Mouse (Mus musculus) embryonic facial prominence, embryonic 13.5 days (tissue): ENCODE results near the gene Ddx43. TPM values are rescaled to one million over a fixed set of nuclear protein-coding genes. Genes with fewer than 3 reads are reported as not detected.
A peak's percentile ranks its signal among the peaks of the same experiment; 100 is the strongest.
"Not testable (repeated sequence)": the region's sequence is repeated elsewhere in the genome, so short reads cannot be mapped to it uniquely, and the experiment has no call there.

Experiments used
- ATAC-seq: fragments of 200-750 bp; cut with Nextera tagmentation; 2 replicates; pipeline ENCODE4 v1.8.0; 2017; ENCODE audit warnings: low read depth; ENCODE audit not compliant: insufficient number of reproducible peaks, insufficient read depth, low FRiP score, low TSS enrichment
- H3K27ac ChIP-seq: fragments of 300-500 bp; sonication (generic); 2 replicates; pipeline ENCODE4 v1.5.1; 2015; ENCODE audit warnings: moderate library complexity, mild to moderate bottlenecking, inconsistent platforms
- H3K27me3 ChIP-seq: fragments of 300-500 bp; sonication (generic); 2 replicates; pipeline ENCODE4 v1.6.1; 2015; ENCODE audit warnings: mild to moderate bottlenecking, inconsistent platforms
- H3K36me3 ChIP-seq: fragments of 300-500 bp; sonication (generic); 2 replicates; pipeline ENCODE4 v1.6.1; 2015; ENCODE audit warnings: mild to moderate bottlenecking, inconsistent platforms
- H3K4me1 ChIP-seq: fragments of 300-500 bp; sonication (generic); 2 replicates; pipeline ENCODE4 v1.6.1; 2015; ENCODE audit warnings: inconsistent platforms
- H3K4me2 ChIP-seq: fragments of 300-500 bp; sonication (generic); 2 replicates; pipeline ENCODE4 v1.6.1; 2015; ENCODE audit warnings: moderate library complexity, mild to moderate bottlenecking, inconsistent platforms
- H3K4me3 ChIP-seq: fragments of 300-500 bp; sonication (generic); 2 replicates; pipeline ENCODE4 v1.5.1; 2015; ENCODE audit warnings: mild to moderate bottlenecking, inconsistent platforms
- H3K9ac ChIP-seq: fragments of 300-500 bp; sonication (generic); 2 replicates; pipeline ENCODE4 v1.6.1; 2015; ENCODE audit warnings: mild to moderate bottlenecking, inconsistent platforms
- H3K9me3 ChIP-seq: fragments of 300-500 bp; sonication (generic); 2 replicates; pipeline ENCODE4 v1.6.1; 2016; ENCODE audit warnings: inconsistent platforms
- WGBS: fragments of 180-500 bp; shearing (Covaris S2); methylation state at CpG from one replicate; pipeline ENCODE4 v1.1.7; 2015; ENCODE audit warnings: mixed read lengths; 5-methylcytosine and 5-hydroxymethylcytosine counted together
- polyA plus RNA-seq: library from polyadenylated mRNA; unstranded; fragments of >200 nt; fragmentation: Nextera tagmentation; extraction: Ambion mirVana; gene quantifications from 2 replicates; pipeline ENCODE4 v1.2.1, GENCODE M21; 2015

Gene Ddx43
- 0.24 and 0.45 TPM in 2 replicates for polyA plus RNA-seq

DNA sequence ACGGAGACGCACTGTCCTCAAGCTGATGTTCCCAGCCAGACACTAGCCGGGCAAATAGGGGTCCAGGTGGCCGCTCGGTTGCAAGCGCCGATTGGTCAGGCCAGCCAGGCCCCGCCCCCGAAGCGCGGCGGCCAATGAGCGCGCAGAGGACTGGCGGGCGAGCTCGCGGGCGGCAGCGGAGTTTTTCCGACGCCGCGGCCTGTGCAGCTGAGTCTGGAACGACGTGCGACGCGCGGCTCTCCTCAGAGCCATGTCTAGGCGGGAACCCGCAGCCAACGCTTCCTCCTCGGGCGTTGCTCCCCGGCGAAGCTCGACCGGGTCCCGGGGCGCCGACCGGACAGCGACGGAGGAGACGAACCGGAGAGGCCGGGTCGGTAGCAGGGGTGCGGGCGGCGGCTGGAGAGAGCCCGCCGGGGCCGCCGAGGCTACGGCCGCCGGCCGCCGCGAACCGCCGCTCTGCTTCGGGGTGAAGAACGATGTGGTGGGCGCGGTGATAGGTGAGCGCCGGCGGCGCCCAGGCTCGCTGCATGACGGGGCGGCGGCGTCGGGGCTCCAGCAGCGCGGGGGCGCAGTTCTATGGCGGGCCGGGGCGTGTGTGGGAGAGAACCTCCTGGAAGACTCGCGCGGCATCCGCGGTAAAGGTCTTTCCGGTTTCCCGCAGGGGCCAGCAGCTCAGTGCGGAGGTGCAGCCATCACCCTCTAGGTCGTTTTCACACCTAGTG, at the start of gene Ddx43:
TSS of gene Ddx43 (plus strand) at position 148 of the 722 bp plus-strand sequence.
- Histone ChIP-seq H3K4me1 (peaks cover 8% of the 10 kb centered on the region), H3K36me3 (no peaks in the 10 kb centered on the region), H3K4me2 (peak within 1 kb of the TSS; percentile 63), H3K27ac (no peak within 1 kb of the TSS), H3K4me3 (peak within 1 kb of the TSS; percentile 45), H3K9ac (peak within 1 kb of the TSS; percentile 63), H3K9me3 (no peaks in the 10 kb centered on the region), H3K27me3 (peaks cover 87% of the 10 kb centered on the region)
- peak; percentile 71 for ATAC-seq
- 4% methylated on average over 75 of the region's 93 CpGs for WGBS

DNA sequence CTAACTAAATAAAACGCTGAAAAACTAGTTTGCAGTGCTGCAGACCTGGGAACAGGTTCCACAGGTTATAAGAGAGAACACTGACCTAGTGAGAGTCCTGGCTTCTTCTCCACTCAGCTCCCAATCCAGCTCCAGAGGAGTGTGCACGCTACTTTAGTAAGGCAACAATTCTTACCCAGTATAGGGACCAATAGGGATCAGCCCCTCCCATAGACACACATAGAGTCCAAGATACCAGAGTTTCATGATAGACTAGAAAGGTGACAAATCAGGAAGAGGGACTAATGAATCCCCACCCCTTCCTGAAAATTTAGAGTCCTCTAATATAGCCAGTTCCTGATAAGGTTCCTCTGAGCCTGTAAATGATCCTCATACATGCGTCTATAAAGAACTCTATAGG, 48.6 kb upstream of the Ddx43 start:
- H3K27me3 ChIP-seq: no peaks in the 10 kb centered on the region
- no peaks in the 10 kb centered on the region for H3K9me3 ChIP-seq
- H3K4me3 ChIP-seq: no peak overlapping the region
- H3K4me2 ChIP-seq: no peak overlapping the region
- H3K27ac ChIP-seq: no peak overlapping the region
- 57% methylated on average over 3 of the region's 3 CpGs for WGBS
- no peaks in the 10 kb centered on the region for H3K36me3 ChIP-seq
- no peak overlapping the region for H3K9ac ChIP-seq
- no peaks in the 10 kb centered on the region for H3K4me1 ChIP-seq
- ATAC-seq: no peak

DNA sequence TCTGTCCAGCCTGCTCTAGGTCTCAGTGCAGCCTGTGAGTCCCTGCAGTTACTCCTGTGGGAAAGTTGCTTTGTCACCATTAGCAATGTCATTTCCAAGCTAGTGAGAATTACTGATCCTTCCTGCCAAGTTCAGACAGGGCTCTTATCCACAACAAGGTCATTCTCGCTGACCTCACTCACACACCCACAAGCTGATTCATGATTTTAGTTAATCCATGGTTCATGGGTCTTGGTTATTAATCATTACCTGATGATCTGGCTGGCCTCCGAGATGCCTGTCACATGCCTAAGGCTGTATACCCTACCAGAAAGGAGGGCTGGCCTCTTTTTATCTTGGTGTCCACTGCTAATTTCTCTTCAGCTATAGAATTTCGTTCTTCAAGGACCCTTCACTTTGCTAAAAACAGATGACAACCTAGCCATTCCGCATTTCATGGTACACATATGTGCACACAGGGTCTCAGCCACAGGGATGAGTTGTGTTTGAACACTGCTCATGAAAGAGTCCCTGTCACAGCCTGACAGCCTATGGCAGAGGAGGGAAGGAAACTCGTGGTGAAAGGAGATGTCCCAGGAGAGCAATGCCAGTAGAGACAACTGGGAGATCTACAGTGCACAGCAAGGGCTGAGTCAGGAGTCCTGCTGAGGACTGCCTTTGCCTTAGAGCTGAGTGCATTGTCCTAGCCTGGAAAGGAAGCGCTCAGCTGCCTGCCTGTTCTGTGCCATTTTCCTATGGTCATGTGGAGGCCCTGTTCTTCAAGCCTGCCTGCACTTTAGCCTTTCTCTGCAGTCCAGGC, 47.2 kb upstream of the Ddx43 start:
- H3K4me1 ChIP-seq, H3K9me3 ChIP-seq, H3K9ac ChIP-seq, H3K27me3 ChIP-seq, H3K4me3 ChIP-seq, H3K36me3 ChIP-seq, H3K4me2 ChIP-seq, H3K27ac ChIP-seq, ATAC-seq: not testable (repeated sequence)
- 53% methylated on average over 6 of the region's 6 CpGs for WGBS

GRCm38 (mm10) chr9:78349141-78349540, 46.4 kb upstream of the Ddx43 start:
- H3K4me1 ChIP-seq, H3K4me2 ChIP-seq, H3K27ac ChIP-seq, ATAC-seq, H3K9ac ChIP-seq, H3K27me3 ChIP-seq, H3K4me3 ChIP-seq, H3K9me3 ChIP-seq, H3K36me3 ChIP-seq: not testable (repeated sequence)
- WGBS: 86% methylated on average over 3 of the region's 3 CpGs

- not testable (repeated sequence) for H3K9ac ChIP-seq, H3K36me3 ChIP-seq, H3K27ac ChIP-seq, H3K4me2 ChIP-seq, H3K27me3 ChIP-seq, H3K4me1 ChIP-seq, ATAC-seq, H3K4me3 ChIP-seq, H3K9me3 ChIP-seq
Observed at GRCm38 (mm10) chr9:78350007-78350406, 45.6 kb upstream of the Ddx43 start.

DNA sequence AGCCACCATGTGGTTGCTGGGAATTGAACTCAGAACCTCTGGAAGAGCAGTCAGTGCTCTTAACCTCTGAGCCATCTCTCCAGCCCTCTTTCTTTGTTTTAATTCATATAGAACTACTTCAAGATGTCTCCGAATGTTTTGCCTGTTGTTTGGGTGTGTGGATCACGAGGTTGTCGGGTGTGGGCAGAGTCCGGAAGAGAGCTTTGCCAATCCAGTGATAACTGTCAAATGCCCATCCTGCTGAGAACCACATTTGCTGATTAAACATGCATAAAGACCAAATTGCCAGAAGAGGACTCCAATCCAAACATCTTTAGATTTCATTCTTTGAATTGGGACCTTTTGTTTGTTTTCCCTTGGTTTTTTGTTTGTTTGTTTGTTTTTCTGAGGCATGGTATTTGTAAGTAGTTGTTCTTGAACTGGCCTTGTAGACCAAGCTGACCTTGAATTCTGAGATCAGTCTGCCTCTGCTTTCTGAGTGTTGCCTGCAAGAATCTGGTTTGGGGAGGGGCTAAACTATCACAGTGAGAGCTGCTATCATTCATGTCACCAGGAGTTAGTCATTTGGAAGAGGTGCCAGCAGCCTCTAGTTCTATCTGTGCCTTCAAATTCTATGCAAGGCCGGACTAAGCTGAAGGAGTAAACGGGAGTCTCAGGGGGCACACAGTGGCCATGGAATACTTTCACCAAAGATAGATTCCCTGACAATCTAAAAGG, 43.9 kb upstream of the Ddx43 start:
- Histone ChIP-seq H3K27ac (no peak overlapping the region), H3K9me3 (no peaks in the 10 kb centered on the region), H3K36me3 (no peaks in the 10 kb centered on the region), H3K4me3 (no peak overlapping the region), H3K27me3 (no peaks in the 10 kb centered on the region), H3K4me2 (no peak overlapping the region), H3K4me1 (no peaks in the 10 kb centered on the region), H3K9ac (no peak overlapping the region)
- WGBS: 81% methylated on average over 6 of the region's 6 CpGs
- ATAC-seq: no peak

GRCm38 (mm10) chr9:78354665-78355578, 40.7 kb upstream of the Ddx43 start:
- Histone ChIP-seq H3K27ac (no peak overlapping the region), H3K9ac (no peak overlapping the region), H3K9me3 (no peaks in the 10 kb centered on the region), H3K4me1 (no peaks in the 10 kb centered on the region), H3K4me2 (no peak overlapping the region), H3K4me3 (no peak overlapping the region), H3K27me3 (no peaks in the 10 kb centered on the region), H3K36me3 (no peaks in the 10 kb centered on the region)
- 83% methylated on average over 11 of the region's 11 CpGs for WGBS
- ATAC-seq: no peak

GRCm38 (mm10) chr9:78355611-78356010, 40.0 kb upstream of the Ddx43 start, which contains the start of gene Gsta2:
Gsta2 (minus strand) TSS chr9:78355788.
- H3K9me3 ChIP-seq: no peaks in the 10 kb centered on the region
- ATAC-seq: no peak
- H3K27ac ChIP-seq: no peak within 1 kb of the TSS
- WGBS: 85% methylated on average over 8 of the region's 8 CpGs
- no peak within 1 kb of the TSS for H3K4me3 ChIP-seq
- H3K27me3 ChIP-seq: no peaks in the 10 kb centered on the region
- H3K36me3 ChIP-seq: no peaks in the 10 kb centered on the region
- H3K9ac ChIP-seq: no peak within 1 kb of the TSS
- no peaks in the 10 kb centered on the region for H3K4me1 ChIP-seq
- no peak within 1 kb of the TSS for H3K4me2 ChIP-seq

DNA sequence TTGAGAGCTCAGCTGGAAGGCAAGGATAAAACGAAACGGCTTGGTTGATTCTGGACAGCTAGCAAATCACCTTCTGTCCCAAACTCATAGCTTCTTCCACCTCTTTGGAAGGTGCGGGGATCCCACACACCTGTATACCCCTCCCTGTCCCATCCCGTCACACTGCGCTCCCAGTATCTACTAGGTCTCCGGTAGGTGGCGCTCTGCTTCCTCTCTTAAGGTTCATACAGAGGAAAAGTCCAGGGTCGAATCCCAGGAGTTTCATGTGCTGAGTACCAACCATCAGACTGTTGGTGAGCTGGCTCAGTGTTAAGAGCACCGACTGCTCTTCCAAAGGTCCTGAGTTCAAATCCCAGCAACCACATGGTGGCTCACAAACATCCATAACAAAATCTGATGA, 37.5 kb upstream of the Ddx43 start:
- 0 out of 2 replicates have a peak, but pooled peaks have one; percentile 43 for ATAC-seq
- Histone ChIP-seq H3K27ac (no peak overlapping the region), H3K9me3 (no peaks in the 10 kb centered on the region), H3K9ac (no peak overlapping the region), H3K4me3 (no peak overlapping the region), H3K36me3 (no peaks in the 10 kb centered on the region), H3K27me3 (no peaks in the 10 kb centered on the region), H3K4me1 (no peaks in the 10 kb centered on the region), H3K4me2 (no peak overlapping the region)
- 14% methylated on average over 9 of the region's 9 CpGs for WGBS

- WGBS: 81% methylated on average over 6 of the region's 6 CpGs
Observed at GRCm38 (mm10) chr9:78359750-78360483, 35.7 kb upstream of the Ddx43 start.

More at GRCm38 (mm10) chr9:78359750-78360483, 35.7 kb upstream of the Ddx43 start:
- no peak overlapping the region for H3K4me2 ChIP-seq
- no peaks in the 10 kb centered on the region for H3K9me3 ChIP-seq
- H3K9ac ChIP-seq: no peak overlapping the region
- no peaks in the 10 kb centered on the region for H3K27me3 ChIP-seq
- H3K4me3 ChIP-seq: no peak overlapping the region
- no peaks in the 10 kb centered on the region for H3K4me1 ChIP-seq
- no peaks in the 10 kb centered on the region for H3K36me3 ChIP-seq
- ATAC-seq: no peak
- H3K27ac ChIP-seq: no peak overlapping the region
